Mouse (Mus musculus): ENCODE measurements around the gene Rab23.
"Not testable (repeated sequence)": the region's sequence is repeated elsewhere in the genome, so short reads cannot be mapped to it uniquely, and the experiment has no call there.

The Rab23 gene

GRCm38 (mm10) chr1:33734001-33734685 lies 14.5 kb downstream of the Rab23 start:
- no peak for DNase-seq

GRCm38 (mm10) chr1:33738281-33738680 lies 18.6 kb downstream of the Rab23 start:
- DNase-seq = no peak

GRCm38 (mm10) chr1:33738681-33739278 lies 19.1 kb downstream of the Rab23 start:
- DNase-seq = no peak

GRCm38 (mm10) chr1:33739302-33739701 lies 19.6 kb downstream of the Rab23 start:
- peak; percentile 69 for DNase-seq

- DNase-seq = no peak
These were observed 23.2 kb downstream of the Rab23 start for GRCm38 (mm10) chr1:33742903-33743302.

- DNase-seq = not testable (repeated sequence)
These were observed 25.1 kb downstream of the Rab23 start for GRCm38 (mm10) chr1:33744815-33745214.

GRCm38 (mm10) chr1:33745901-33746300 lies 26.2 kb downstream of the Rab23 start:
- no peak for DNase-seq

- no peak for DNase-seq
These were observed 29.4 kb downstream of the Rab23 start for GRCm38 (mm10) chr1:33749109-33749508.

GRCm38 (mm10) chr1:33749709-33750108 lies 30.0 kb downstream of the Rab23 start:
- DNase-seq = not testable (repeated sequence)

- peak; percentile 70 for DNase-seq
These were observed 31.6 kb downstream of the Rab23 start for GRCm38 (mm10) chr1:33751283-33751682.

- DNase-seq = no peak
These were observed 34.4 kb downstream of the Rab23 start for GRCm38 (mm10) chr1:33754089-33754488.

- DNase-seq = no peak
These were observed 35.5 kb downstream of the Rab23 start for GRCm38 (mm10) chr1:33754965-33755735.

- no peak for DNase-seq
These were observed 36.1 kb downstream of the Rab23 start for GRCm38 (mm10) chr1:33755799-33756198.

- no peak for DNase-seq
These were observed 36.8 kb downstream of the Rab23 start for GRCm38 (mm10) chr1:33756258-33757032.

GRCm38 (mm10) chr1:33757033-33757413 lies 37.3 kb downstream of the Rab23 start:
- DNase-seq = no peak

- peak; percentile 76 for DNase-seq
These were observed 37.9 kb downstream of the Rab23 start, which contains the start of gene Bag2 for GRCm38 (mm10) chr1:33757491-33758041. Gene Bag2 (minus strand): TSS chr1:33757795.

- DNase-seq = no peak
These were observed 38.8 kb downstream of the Rab23 start for GRCm38 (mm10) chr1:33758488-33758887.

GRCm38 (mm10) chr1:33763826-33764225 lies 44.1 kb downstream of the Rab23 start:
- no peak for DNase-seq

- DNase-seq = no peak
These were observed 45.9 kb downstream of the Rab23 start for GRCm38 (mm10) chr1:33765468-33766080.

- no peak for DNase-seq
These were observed 47.1 kb downstream of the Rab23 start for GRCm38 (mm10) chr1:33766520-33767508.
